Mouse (Mus musculus): ENCODE measurements around the gene Pde6c. TPM values are rescaled to one million over a fixed set of nuclear protein-coding genes. Genes with fewer than 3 reads are reported as not detected.

Gene Pde6c
- polyA plus RNA-seq, 1 experiment, result not detected

DNA sequence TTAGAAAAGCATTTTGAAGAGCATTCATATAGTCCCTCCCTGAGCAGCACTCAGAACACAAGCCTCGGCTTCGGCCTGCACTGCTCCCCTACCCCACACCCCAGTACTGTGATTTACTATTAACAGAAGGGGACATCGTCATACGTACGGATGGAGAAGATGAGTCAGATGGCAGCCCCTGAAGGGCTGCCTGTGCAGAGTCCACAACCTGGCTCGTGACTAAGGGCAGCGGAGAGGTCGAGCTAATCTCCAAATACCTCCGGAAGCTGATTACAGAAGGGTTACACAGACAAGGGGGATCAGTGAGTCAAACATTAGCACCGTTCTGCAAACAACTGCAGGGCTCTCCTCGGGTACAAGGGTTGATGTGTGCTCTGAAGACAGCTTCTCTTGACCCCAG is 1.4 kb downstream of the Pde6c start:
- no peak for DNase-seq (ENCODE audit: low read depth, low spot score)
- WGBS, result 55% methylated on average over 11 of the region's 11 CpGs

DNA sequence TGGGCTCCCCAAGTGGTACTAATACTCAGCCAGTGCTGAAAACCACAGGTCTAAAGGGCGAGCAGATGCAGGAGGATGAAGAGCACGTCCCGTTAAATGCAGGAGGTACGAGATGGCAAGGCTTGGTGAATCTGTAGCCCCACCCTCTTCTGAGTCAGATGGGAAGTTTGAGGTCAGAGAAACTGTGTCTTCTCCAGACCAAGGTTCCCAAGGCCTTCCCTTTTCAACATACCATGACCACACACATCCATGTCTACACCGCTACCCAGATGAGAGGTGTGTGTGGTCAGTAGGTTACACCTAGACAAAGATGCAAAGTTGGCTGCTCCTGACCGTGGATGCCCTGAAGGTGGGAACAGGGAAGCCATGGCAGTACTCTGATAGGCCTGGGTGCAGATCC is 2.2 kb downstream of the Pde6c start:
- 75% methylated on average over 6 of the region's 6 CpGs for WGBS
- no peak for DNase-seq (ENCODE audit: low read depth, low spot score)

DNA sequence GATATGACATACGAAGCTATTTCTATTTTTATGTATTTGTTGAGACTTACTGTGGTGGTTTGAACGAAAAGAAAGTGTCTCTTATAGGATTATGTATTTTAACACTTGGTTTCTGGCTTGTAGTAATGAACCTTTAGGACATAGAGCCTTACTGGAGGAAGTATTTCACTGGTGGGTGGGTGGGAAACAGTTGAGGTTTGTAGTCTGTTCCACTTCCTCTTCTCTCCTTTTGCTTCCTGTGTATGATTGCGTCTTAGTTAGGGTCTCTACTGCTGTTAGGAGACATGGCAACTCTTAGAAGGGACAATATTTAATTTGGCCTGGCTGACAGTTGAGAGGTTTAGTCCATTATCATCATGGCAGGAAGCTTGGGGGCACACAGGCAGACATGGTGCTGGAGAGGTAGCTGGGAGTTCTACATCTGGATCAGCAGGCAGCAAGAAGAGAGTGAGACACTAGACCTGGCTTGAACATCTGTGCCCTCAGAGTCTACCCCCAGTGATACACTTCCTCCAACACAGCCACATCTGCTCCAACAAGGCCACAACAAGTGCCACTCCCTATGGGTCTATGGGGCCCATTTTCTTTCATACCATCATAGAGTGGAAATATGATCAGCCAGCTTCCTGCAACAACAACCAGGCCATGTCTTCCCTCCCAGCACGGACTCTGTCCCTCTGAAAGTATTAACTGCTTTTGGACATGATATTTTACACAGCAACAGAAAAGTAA is 11.1 kb downstream of the Pde6c start:
- 68% methylated on average over 4 of the region's 4 CpGs for WGBS
- no peak for DNase-seq (ENCODE audit: low read depth, low spot score)

DNA sequence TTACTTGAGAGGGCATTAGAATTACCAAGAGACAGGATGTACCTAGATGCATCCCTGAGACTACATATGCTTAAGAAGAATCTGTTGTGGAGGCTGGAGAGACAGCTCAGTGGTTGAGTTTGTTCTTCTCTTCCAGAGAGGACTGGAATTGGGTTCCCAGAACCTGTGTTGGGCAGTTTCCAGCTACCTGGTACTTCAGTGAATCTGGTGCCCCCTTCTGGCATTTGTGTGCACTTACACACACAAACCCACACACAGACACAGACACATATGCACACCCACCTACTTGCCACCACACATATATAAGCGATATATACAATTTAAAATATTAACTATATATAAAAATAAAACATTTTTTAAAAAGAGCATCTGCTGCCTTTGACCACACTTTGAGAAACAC is 23.7 kb downstream of the Pde6c start:
- DNase-seq (ENCODE audit: low read depth, low spot score), result no peak
- WGBS, result 100% methylated on average over 1 of the region's 1 CpGs

DNA sequence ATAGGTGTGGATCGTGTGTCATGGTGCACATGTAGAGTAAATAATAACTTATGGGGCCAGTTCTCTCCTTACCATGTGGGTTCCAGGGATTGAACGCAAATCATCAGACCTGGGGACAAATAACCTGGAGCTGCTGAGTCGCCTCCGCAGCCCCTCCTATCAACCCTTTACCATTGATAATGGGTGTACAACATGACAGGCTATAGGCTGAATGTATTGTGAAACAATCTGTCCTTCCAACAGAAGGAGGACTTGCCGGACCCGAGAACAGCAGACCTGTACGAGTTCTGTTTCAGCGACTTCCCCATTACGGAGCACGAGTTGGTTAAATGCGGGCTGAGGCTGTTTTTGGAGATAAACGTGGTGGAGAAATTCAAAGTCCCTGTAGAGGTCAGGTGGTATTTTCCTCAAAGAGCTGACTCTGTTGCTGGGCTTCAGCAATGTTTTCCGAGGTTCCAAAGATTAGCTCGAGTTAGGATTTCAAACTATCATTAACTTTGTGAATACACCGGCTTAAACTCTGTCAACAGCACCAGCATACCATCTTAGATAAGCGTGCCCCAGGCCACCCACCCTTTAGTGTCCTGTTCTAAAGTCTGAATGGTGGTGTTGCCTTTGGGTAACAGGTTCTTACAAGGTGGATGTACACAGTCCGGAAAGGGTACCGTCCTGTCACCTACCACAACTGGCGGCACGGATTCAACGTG is 29.2 kb downstream of the Pde6c start:
- WGBS, result 77% methylated on average over 21 of the region's 21 CpGs
- DNase-seq (ENCODE audit: low read depth, low spot score), result no peak

DNA sequence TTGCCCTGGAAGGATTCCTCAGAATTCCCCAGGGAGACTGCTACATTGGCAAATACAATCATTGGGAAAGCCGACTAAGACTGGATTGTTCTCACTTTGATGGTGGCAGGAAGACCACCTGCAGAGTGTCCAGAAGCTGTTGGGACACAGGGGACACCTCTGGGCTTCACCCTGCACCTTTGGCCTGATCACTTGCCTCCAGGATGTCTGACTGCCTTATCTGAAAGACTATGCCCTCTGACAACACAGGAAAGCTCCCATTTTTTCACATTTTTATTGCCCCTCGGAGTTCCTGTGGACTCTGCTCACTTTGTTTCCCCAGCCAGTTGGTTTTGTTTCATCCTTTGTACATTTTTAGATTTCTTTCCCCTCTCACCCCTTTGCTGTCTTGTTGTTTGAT is 32.1 kb downstream of the Pde6c start:
- no peak for DNase-seq (ENCODE audit: low read depth, low spot score)
- 18% methylated on average over 2 of the region's 2 CpGs for WGBS

DNA sequence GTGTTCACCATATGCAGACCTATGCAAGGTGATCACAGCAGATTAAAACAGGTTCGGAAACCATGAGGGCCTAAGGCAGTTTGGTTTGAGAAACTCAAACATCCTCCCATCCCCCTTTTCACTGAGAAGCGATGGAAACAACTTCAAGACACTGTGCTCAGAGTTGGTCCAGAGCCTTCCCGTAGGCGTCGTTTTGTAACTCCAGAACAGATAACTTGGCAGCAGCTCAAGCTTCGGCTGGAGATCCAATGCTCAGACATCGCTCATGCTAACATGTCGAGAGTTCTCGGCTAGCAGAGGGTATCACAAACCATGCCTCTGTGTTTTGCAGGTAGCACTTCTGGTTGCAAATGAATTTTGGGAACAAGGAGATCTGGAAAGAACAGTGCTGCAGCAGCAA is 47.1 kb downstream of the Pde6c start:
- no peak for DNase-seq (ENCODE audit: low read depth, low spot score)
- WGBS, result 87% methylated on average over 9 of the region's 9 CpGs

DNA sequence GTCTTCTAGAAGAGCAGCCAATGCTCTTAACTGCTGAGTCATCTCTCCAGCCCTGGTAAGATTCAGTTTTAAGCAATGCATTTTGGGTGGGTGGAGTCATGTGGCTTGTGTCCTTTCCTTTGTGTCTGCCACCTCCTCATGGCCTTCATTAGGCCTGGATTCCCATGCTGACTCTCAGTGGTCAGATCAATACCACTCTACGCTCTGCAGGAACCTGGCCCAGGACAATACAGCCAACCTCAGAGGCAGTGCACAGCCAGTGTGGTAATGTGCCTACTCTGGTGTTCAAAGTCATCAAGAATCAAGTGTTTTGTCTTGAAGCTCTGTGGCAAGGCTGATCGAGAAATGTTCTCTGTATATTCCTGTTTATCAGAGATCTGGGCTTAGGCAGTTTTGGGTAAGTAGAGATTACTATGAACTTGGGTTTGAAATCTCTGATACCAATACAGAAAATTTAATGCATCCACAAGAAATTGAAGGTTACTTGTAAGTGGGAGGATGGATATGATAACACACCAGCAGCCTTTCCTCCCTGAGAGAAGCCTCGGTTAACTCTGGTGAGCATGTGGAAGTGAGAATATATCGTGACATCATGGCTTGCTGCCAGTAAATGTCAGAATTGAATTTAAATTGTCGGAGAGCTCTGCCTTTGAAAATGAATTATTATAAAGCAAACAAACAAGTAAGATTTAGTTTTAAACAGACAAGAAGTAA is 54.2 kb downstream of the Pde6c start:
- no peak for DNase-seq (ENCODE audit: low read depth, low spot score)
- WGBS, result 90% methylated on average over 5 of the region's 5 CpGs

DNA sequence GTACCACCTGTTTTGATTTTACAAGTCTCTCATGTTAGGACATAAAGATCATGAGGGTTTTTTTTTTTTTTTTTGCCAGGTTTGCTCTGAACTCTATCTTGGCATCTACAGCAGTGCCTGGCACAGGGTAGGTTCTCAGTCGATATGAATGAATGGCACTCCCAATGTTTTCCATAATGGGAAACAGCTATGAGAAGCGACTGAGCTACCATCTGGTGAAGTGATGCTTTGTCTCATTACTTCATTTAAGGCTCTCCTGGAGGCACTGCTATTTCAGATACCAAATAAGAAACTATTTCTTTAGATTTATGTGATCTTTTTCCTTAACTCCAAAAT is 54.7 kb downstream of the Pde6c start:
- no peak for DNase-seq (ENCODE audit: low read depth, low spot score)
- WGBS, result 86% methylated on average over 2 of the region's 2 CpGs

DNA sequence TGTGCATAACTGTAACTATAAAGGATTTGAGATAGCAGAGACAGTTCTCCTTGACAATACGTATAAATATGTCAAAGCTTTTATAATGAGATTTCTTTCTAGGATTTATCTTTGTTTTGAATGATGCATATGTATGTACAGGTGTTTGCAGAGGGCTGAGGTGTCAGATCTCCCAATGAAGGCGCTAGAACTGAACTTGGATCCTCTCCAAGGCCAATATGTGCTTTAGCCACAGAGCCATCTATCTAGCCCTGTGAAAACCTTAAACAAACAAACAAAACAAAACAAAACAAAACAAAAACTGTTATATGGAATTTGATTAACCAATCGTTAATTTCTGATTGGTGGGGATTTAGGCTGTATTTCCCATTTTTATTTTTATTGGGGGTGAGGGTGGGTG is 58.0 kb downstream of the Pde6c start:
- WGBS, result 58% methylated on average over 3 of the region's 3 CpGs
- DNase-seq (ENCODE audit: low read depth, low spot score), result no peak

DNA sequence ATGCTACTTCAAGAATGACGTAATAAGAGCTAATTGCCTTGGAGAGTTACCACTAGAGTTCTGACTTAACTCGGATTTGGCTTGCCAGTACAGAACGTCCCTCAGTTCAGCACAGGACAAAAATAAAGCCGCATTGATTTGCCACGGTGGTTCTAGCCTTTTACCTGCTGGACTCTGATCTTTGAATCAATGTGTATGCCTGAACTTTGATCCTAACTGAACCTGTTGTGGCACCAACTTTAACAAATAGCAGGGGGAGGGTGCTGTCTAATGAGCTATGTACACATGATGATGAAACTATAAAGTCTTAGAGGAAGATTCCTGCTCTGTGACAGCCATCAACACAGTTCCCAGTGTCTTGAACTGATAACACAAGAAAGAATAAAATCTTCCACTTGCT is 58.9 kb downstream of the Pde6c start:
- WGBS, result 29% methylated on average over 5 of the region's 5 CpGs
- DNase-seq (ENCODE audit: low read depth, low spot score), result peak; percentile 13

DNA sequence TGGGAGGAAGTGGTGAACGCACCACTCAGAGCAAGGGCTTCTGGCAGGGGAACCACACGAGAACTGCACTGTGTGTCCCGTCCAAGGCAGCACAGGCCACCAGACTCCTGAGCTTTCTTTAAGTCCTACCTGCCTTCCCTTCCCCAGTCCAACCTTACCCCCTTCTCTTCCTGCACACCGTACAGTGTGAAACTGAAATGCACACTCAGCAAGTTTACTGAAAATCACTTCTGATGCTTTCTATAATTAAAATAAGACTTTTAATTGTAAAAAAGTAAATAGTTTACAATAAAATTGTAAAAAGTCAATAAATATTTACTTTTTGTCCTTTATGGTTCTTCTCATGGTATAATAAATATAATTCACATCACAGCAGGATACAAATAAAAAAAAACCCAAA is 62.7 kb downstream of the Pde6c start:
- DNase-seq (ENCODE audit: low read depth, low spot score), result no peak
- WGBS, result 95% methylated on average over 4 of the region's 4 CpGs

DNA sequence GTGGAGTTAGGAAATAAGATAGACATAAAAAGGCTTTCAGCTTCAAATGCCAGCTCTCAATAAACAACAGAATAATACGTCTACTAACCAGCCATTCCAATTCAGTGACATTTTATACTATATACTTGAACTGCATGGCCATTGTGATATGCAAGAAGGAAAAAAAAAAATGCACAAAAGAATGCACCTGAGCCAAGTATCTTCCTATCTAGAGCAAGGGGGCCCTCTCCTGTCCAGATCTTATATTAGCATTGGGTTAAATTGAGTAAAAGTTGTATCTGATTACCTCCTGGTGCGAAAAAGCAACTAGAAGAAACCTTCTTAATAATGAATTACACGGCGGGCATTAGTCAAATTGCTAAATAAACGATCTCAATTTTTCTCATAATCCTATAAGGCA is 66.2 kb downstream of the Pde6c start:
- WGBS, result 85% methylated on average over 5 of the region's 5 CpGs
- DNase-seq (ENCODE audit: low read depth, low spot score), result no peak

DNA sequence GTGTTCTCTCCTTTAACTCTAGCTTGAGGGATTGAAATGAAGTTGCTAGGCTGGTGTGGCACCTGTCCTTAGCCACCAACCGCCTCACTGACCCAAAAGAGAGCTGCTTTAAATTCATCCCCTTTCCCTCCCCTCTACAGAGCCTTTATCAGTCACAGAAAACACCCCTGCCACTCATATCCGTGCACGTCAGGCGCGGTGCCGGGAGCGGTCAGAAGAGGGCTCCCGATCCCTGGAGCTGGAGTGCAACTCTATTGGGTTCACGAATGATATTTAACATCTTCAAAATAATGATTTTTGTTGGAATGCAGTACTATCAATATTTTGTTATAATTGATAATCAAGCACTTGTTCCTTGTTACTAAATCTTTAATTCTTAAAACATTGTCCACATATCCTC is 74.1 kb downstream of the Pde6c start:
- 62% methylated on average over 9 of the region's 9 CpGs for WGBS
- no peak for DNase-seq (ENCODE audit: low read depth, low spot score)

DNA sequence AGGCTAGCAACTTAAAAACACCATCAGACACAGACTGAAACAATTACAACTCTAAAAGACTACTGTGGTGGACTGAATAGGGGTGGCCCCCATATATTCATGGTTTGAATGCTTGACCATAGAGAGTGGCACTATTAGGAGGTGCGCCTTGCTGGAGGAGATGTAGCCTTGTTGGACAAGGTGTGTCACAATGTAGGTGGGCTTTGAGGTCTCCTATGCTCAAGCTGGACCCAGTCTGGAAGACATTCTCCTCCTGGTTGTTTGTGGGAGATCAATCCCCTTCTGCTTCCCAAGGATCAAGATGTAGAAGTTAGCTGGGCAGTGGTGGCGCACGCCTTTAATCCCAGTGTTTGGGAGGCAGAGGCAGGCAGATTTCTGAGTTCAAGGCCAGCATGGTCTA is 85.1 kb downstream of the Pde6c start:
- no peak for DNase-seq (ENCODE audit: low read depth, low spot score)
- 96% methylated on average over 3 of the region's 3 CpGs for WGBS

DNA sequence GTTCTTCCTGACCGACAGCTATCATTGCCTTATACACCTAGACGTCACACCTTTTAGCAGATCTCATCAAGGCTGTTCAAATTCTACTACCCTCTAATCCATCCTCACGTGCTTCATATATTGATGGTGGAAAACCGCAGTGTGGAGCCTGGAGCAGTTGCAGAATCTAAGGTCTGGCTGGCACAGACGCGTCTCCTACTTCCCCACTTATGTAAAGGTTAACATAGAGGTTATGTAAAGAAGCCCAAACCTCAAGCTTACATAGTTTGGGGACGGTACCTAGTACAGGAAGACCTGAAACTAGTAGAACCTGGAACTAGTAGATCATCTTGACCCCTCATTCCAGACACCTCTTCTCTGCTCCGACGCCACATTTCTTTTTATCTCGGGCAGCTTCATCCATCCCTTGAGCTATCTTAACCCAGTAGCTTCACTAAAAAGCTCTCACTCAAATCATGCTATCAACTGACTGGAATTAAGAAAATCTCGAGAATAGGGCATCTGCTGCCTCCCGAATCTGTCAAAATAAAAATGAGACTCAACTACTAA is 90.8 kb downstream of the Pde6c start:
- WGBS, result 5% methylated on average over 12 of the region's 12 CpGs
- no peak for DNase-seq (ENCODE audit: low read depth, low spot score)

DNA sequence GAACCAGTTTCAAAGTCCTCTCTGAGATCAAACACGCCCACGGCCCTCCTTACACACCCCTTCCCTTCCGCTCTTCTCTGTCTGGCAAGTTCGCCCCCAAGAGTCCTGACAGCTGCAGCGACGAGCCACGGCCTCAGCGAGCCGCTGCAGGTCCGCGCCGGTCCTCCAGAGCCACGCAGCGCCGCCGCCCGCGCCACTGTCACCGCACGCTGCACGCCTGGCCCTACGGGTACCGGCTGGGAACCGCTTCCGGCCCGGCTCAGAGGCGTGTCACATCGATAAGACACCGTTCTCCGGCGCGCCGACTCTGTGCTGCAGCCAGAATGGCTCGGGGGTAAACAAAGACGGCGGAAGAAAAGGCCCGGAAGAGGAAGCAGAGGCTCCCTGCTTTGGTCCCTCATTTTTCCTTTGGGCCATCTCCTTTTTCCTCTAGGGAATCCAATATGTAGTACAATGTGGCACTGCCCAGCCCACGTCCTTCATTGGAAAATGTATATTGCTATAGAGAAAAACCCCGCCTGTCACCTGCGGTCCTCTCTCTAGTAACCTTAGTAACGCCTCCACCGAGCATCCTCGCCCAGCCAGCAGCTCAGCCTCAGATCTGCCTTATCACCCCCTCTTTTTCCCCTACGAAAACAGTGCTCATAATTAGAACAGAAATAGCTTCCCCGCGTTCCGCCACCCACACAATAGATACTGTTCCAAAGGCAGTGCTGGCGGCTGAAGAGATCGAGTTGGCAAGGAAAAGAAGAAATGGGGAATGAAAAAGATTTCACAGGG is 91.5 kb downstream of the Pde6c start, which contains the start of gene Fra10ac1:
Gene Fra10ac1 (minus strand): TSS at position 252 of the 780 bp plus-strand sequence.
- no peak for DNase-seq (ENCODE audit: low read depth, low spot score)
- 1% methylated on average over 49 of the region's 49 CpGs for WGBS

DNA sequence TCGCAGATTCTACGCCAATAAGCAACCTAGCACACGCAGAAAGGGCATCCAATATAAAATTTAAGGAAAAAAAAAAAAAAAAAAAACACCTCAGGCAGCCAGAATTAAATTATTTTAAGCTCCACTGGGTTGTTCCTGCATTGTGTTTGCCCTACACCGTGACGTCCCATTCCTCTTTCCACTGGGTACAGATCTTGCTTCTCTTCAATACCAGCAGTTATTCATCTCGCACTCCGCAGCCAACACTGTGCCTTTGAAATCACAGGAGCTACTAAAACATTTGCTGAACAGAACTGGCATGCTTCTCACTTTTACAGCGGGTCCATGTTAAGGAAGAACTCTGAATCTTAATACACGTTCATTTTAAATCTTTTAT is 92.1 kb downstream of the Pde6c start:
- DNase-seq (ENCODE audit: low read depth, low spot score), result no peak
- 17% methylated on average over 9 of the region's 9 CpGs for WGBS

DNA sequence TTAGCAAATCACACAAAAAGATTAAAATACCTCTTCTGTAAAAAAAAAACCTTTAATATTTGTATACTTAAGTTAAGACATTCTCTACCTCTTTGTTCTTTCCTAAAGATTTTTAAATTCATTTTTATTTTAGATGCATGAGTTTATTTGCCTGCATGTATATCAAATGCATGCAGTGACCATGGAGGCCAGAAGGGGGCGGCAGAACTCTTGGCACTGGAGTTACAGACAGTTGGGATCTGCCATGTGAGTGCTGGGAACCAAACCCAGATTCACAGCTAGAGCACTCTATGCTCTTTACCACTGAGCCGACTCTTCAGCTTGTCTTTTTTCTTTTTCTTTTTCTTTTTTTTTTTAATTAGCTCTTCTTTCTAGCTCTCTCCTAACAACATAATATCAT is 96.1 kb downstream of the Pde6c start:
- DNase-seq (ENCODE audit: low read depth, low spot score), result no peak

DNA sequence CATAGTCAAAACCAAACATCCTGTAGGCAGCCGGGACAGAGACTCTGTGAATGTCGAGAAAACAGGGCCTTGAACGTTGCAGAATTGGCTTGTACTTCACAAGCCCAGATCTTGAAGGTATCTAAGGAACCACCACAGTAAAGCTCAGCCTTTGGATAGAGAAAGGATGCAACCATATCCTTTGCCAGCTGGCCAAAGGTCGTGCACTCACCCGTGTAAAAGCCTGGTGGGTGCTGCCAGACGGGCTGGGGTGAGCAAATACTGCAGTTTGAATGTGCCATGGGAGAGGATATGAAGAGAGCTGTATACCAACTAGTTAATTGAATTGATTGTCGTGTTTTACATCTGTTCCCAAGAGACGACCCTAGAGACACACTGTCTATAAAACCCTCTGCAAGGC is 99.5 kb downstream of the Pde6c start:
- WGBS, result 17% methylated on average over 8 of the region's 8 CpGs
- no peak for DNase-seq (ENCODE audit: low read depth, low spot score)

More for the DNA sequence above, 96.1 kb downstream of the Pde6c start:
- WGBS, result 55% methylated on average over 2 of the region's 2 CpGs
